Mouse (Mus musculus) liver, embryonic 14.5 days (tissue): ENCODE data around the gene Qtrt1.

Experiments
- CTCF ChIP-seq: IDR thresholded peaks from 2 replicates; pipeline ENCODE4 v1.5.1; 2016; ENCODE audit warnings: antibody characterized with exemption, low read depth, control low read depth
- EP300 ChIP-seq: IDR thresholded peaks from 2 replicates; pipeline ENCODE4 v1.6.1; 2016; ENCODE audit warnings: antibody characterized with exemption, low read depth

DNA sequence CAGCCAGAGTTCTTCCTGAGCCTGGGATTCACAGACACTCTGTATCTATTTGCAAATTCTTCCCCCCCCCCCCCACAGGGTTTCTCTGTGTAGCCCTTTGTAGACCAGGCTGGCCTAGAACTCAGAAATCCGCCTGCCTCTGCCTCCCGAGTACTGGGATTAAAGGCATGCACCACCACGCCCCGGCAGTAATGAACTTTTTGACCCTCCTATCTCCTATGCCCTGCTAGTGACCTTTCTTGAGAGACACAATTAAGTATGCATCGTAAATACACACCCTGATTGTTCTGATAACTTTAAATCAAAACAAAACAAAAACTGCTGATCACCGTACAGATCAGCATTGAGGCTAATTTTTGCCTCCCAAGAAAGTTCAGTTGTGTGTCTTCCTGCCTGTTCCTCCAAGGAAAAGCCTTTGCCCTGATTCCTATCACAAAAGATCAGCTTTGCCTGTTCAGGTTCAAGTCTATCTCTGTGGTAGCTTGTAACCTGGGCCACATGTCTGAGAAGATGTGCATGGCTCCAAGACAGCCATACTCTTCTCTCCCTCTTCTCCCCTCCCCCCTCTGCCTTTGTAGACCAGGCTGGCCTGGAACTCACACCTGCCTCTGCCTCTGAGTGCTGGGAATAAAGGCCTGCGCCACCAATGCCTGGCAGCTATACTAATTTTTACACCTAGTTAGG is 44.8 kb downstream of the Qtrt1 start:
- TF ChIP-seq EP300 (no peak), CTCF (no peak)
